Mouse (Mus musculus) neural tube, embryonic 14.5 days (tissue): ENCODE data around the gene Hivep3. TPM values are rescaled to one million over a fixed set of nuclear protein-coding genes. Genes with fewer than 3 reads are reported as not detected.

Source experiments
- ATAC-seq: fragments of 200-750 bp; cut with Nextera tagmentation; 2 replicates; pipeline ENCODE4 v1.8.0; 2017; ENCODE audit warnings: low read depth, mild to moderate bottlenecking, moderate TSS enrichment, moderate library complexity
- H3K27ac ChIP-seq: fragments of 300-500 bp; sonication (generic); 2 replicates; pipeline ENCODE4 v1.5.1; 2014; ENCODE audit warnings: low read depth, mild to moderate bottlenecking, control low read depth, low read length, moderate library complexity, mixed read lengths
- H3K27me3 ChIP-seq: fragments of 300-500 bp; sonication (generic); 2 replicates; pipeline ENCODE4 v1.6.1; 2014; ENCODE audit warnings: low read length; ENCODE audit not compliant: control insufficient read depth, insufficient read depth
- H3K36me3 ChIP-seq: fragments of 300-500 bp; sonication (generic); 2 replicates; pipeline ENCODE4 v1.6.1; 2014; ENCODE audit warnings: low read length, mixed read lengths; ENCODE audit not compliant: control insufficient read depth, insufficient read depth
- H3K4me1 ChIP-seq: fragments of 300-500 bp; sonication (generic); 2 replicates; pipeline ENCODE4 v1.6.1; 2014; ENCODE audit warnings: low read length; ENCODE audit not compliant: control insufficient read depth, insufficient read depth
- H3K4me2 ChIP-seq: fragments of 300-500 bp; sonication (generic); 2 replicates; pipeline ENCODE4 v1.6.1; 2014; ENCODE audit warnings: mild to moderate bottlenecking, low read depth, low read length, control low read depth
- H3K4me3 ChIP-seq: fragments of 300-500 bp; sonication (generic); 2 replicates; pipeline ENCODE4 v1.5.1; 2014; ENCODE audit warnings: low read depth, low read length, control low read depth, mixed read lengths
- H3K9ac ChIP-seq: fragments of 300-500 bp; sonication (generic); replicated peaks from 2 replicates; pipeline ENCODE4 v1.6.1; 2014; ENCODE audit warnings: low read depth, mild to moderate bottlenecking, control low read depth, low read length, mixed read lengths
- H3K9me3 ChIP-seq: fragments of 300-500 bp; sonication (generic); 2 replicates; pipeline ENCODE4 v1.6.1; 2016; ENCODE audit warnings: low read length; ENCODE audit not compliant: control insufficient read depth
- WGBS: fragments of 180-500 bp; shearing (Covaris S2); extraction: QIAGEN DNeasy Blood & Tissue Kit; methylation state at CpG from one replicate; pipeline ENCODE4 v1.1.7; 2014; 5-methylcytosine and 5-hydroxymethylcytosine counted together
- polyA plus RNA-seq: library from polyadenylated mRNA; unstranded; fragments of >200 nt; fragmentation: Nextera tagmentation; extraction: Ambion mirVana; gene quantifications from 2 replicates; pipeline ENCODE4 v1.2.1, GENCODE M21; 2014

Gene Hivep3
- polyA plus RNA-seq, 1 experiment from 2014 or later, result 23.9 TPM

DNA sequence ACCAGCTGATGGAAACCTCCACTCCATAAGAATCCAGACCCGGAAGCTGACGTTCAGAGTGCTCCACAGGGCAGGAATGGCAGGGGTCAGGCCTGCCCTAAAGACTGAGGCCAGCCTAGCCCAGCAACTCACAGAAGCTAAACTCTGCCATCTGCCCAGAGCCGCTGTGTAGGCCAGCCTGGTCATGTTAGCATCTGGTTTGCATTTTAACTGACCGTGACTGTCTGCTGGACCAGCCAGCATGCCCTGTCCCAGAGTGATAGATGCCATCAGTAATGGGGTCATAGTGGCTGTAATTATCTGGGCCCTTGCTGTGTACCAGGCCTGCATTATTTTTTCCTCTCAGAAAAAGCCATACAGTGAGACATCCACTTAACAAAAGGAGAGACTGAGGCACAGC is 397.3 kb downstream of the Hivep3 start:
- WGBS, result 46% methylated on average over 4 of the region's 4 CpGs

GRCm38 (mm10) chr4:120131441-120132220 is 398.0 kb downstream of the Hivep3 start:
- Histone ChIP-seq H3K27me3 (no peaks in the 10 kb centered on the region), H3K4me2 (no peak overlapping the region), H3K9ac (no peak overlapping the region), H3K4me3 (no peak overlapping the region), H3K27ac (no peak overlapping the region), H3K36me3 (no peaks in the 10 kb centered on the region), H3K4me1 (no peaks in the 10 kb centered on the region), H3K9me3 (no peaks in the 10 kb centered on the region)
- WGBS, result 78% methylated on average over 24 of the region's 24 CpGs
- no peak for ATAC-seq

More for the DNA sequence above, 397.3 kb downstream of the Hivep3 start:
- Histone ChIP-seq H3K9me3 (no peaks in the 10 kb centered on the region), H3K4me3 (no peak overlapping the region), H3K27ac (no peak overlapping the region), H3K27me3 (no peaks in the 10 kb centered on the region), H3K9ac (no peak overlapping the region), H3K36me3 (no peaks in the 10 kb centered on the region), H3K4me2 (no peak overlapping the region), H3K4me1 (no peaks in the 10 kb centered on the region)
- no peak for ATAC-seq

GRCm38 (mm10) chr4:120134223-120134622 is 400.6 kb downstream of the Hivep3 start:
- Histone ChIP-seq H3K27me3 (no peaks in the 10 kb centered on the region), H3K4me3 (no peak overlapping the region), H3K27ac (no peak overlapping the region), H3K9ac (no peak overlapping the region), H3K4me1 (no peaks in the 10 kb centered on the region), H3K9me3 (no peaks in the 10 kb centered on the region), H3K36me3 (no peaks in the 10 kb centered on the region), H3K4me2 (no peak overlapping the region)
- ATAC-seq, result no peak
- 72% methylated on average over 6 of the region's 6 CpGs for WGBS

GRCm38 (mm10) chr4:120141810-120142209 is 408.2 kb downstream of the Hivep3 start:
- no peaks in the 10 kb centered on the region for H3K27me3 ChIP-seq
- H3K4me2 ChIP-seq, result no peak overlapping the region
- H3K27ac ChIP-seq, result no peak overlapping the region
- H3K9ac ChIP-seq, result no peak overlapping the region
- H3K36me3 ChIP-seq, result no peaks in the 10 kb centered on the region
- no peaks in the 10 kb centered on the region for H3K9me3 ChIP-seq
- H3K4me1 ChIP-seq, result no peaks in the 10 kb centered on the region
- WGBS, result 70% methylated on average over 1 of the region's 1 CpGs
- no peak overlapping the region for H3K4me3 ChIP-seq
- no peak for ATAC-seq

GRCm38 (mm10) chr4:120142905-120143304 is 409.3 kb downstream of the Hivep3 start:
- no peaks in the 10 kb centered on the region for H3K4me1 ChIP-seq
- 86% methylated on average over 9 of the region's 9 CpGs for WGBS
- H3K9ac ChIP-seq, result no peak overlapping the region
- no peaks in the 10 kb centered on the region for H3K9me3 ChIP-seq
- no peaks in the 10 kb centered on the region for H3K27me3 ChIP-seq
- no peaks in the 10 kb centered on the region for H3K36me3 ChIP-seq
- H3K4me3 ChIP-seq, result no peak overlapping the region
- no peak overlapping the region for H3K4me2 ChIP-seq
- ATAC-seq, result no peak
- no peak overlapping the region for H3K27ac ChIP-seq

- H3K27me3 ChIP-seq, result no peaks in the 10 kb centered on the region
- 90% methylated on average over 5 of the region's 5 CpGs for WGBS
- ATAC-seq, result no peak
Measured at GRCm38 (mm10) chr4:120144343-120144742, 410.8 kb downstream of the Hivep3 start.

GRCm38 (mm10) chr4:120145931-120146330 is 412.3 kb downstream of the Hivep3 start:
- 83% methylated on average over 8 of the region's 8 CpGs for WGBS

More at GRCm38 (mm10) chr4:120144343-120144742, 410.8 kb downstream of the Hivep3 start:
- Histone ChIP-seq H3K27ac (no peak overlapping the region), H3K9ac (no peak overlapping the region), H3K9me3 (no peaks in the 10 kb centered on the region), H3K4me3 (no peak overlapping the region), H3K36me3 (no peaks in the 10 kb centered on the region), H3K4me1 (no peaks in the 10 kb centered on the region), H3K4me2 (no peak overlapping the region)

DNA sequence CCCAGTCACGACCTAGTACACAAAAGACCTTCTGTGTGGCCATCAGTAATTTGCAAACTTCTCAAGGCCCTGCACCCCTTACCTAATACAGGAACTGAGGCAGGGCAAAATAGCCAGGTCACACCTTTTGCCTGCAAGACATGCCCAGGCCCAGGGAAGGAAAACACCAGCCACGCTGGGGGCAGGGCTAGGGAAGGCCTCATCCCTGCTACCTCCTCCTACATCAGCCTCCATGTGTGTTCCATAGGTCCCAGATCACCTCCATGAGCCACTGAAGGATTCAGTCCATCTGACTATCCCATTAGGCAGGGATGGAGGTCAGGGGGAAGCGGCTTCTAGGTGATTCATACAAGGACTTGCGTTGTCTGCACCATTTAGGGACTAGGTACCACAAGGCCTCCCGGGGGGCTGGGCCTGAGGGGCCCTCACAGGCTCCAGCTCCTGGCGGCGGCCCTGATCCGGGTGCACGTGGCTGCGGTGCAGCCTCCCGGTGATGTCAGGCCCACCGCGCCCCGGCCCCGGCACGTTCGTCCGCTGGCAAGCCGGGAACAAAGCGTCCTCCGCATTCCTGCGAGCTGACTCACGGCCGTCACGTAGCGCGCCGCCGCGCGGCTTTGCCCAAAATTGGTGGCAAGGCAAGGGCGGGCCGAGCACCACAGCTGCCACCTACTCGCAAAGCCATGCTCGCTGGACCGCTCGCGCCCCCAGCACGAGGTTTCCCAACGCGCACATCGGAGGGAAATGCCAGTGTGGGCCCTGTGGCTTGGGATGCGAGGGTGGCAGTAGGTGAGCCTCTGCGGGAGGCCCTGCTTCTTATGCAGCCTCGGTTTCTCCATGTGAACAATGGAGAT is 414.9 kb downstream of the Hivep3 start:
- 7% methylated on average over 45 of the region's 45 CpGs for WGBS
- no peak overlapping the region for H3K27ac ChIP-seq

More at GRCm38 (mm10) chr4:120145931-120146330, 412.3 kb downstream of the Hivep3 start:
- Histone ChIP-seq H3K9ac (no peak overlapping the region), H3K4me1 (no peaks in the 10 kb centered on the region), H3K27me3 (no peaks in the 10 kb centered on the region), H3K36me3 (no peaks in the 10 kb centered on the region), H3K4me3 (no peak overlapping the region), H3K9me3 (no peaks in the 10 kb centered on the region), H3K27ac (no peak overlapping the region), H3K4me2 (no peak overlapping the region)
- no peak for ATAC-seq

DNA sequence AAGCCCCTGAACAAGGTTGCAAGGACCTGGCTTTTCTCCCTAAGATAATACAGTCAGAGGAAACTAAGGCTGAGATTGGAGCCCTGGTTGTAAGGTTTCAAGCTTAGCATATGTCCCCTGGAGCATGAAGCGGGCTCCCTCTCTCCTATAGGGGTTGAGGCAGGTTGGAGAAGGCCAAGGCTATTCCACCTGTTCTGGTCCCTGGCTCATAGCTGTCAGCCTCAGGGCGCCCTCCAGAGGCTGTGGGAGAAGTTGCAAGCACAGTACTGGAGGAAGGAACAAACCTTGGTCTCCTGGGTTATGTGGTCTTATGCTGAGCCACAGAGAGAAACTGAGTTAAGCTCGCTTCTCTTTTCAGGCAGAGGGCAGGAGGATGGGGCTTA is 415.5 kb downstream of the Hivep3 start:
- no peaks in the 10 kb centered on the region for H3K27me3 ChIP-seq
- WGBS, result 36% methylated on average over 3 of the region's 3 CpGs
- H3K9ac ChIP-seq, result peak overlapping the region; percentile 44
- H3K4me2 ChIP-seq, result peak overlapping the region; percentile 47
- no peaks in the 10 kb centered on the region for H3K36me3 ChIP-seq
- no peaks in the 10 kb centered on the region for H3K9me3 ChIP-seq
- ATAC-seq, result peak; percentile 59
- H3K4me3 ChIP-seq, result no peak overlapping the region
- no peaks in the 10 kb centered on the region for H3K4me1 ChIP-seq
- no peak overlapping the region for H3K27ac ChIP-seq

More for the DNA sequence above, 414.9 kb downstream of the Hivep3 start:
- no peaks in the 10 kb centered on the region for H3K36me3 ChIP-seq
- peak overlapping the region; percentile 47 for H3K4me2 ChIP-seq
- peak overlapping the region; percentile 44 for H3K9ac ChIP-seq
- peak; percentile 78 for ATAC-seq
- H3K4me3 ChIP-seq, result peak overlapping the region; percentile 7; the same call in 1 of the 2 replicates
- H3K9me3 ChIP-seq, result no peaks in the 10 kb centered on the region
- H3K4me1 ChIP-seq, result no peaks in the 10 kb centered on the region
- no peaks in the 10 kb centered on the region for H3K27me3 ChIP-seq
